Mouse (Mus musculus): ENCODE results near the gene Camp. TPM values are rescaled to one million over a fixed set of nuclear protein-coding genes. Genes with fewer than 3 reads are reported as not detected.

Camp gene
- polyA plus RNA-seq, 1 experiment = not detected

GRCm38 (mm10) chr9:109874797-109875691 is 25.6 kb upstream of the Camp start, which contains the start of gene Cdc25a:
Cdc25a (plus strand) TSS chr9:109875579.
- Histone ChIP-seq H3K27me3 (replicated peaks; ENCODE audit: control insufficient read depth, insufficient read depth, low read length) (no peaks in the 10 kb centered on the region), H3K36me3 (ENCODE audit: control insufficient read depth, insufficient read depth, low read length) (peaks cover 4% of the 10 kb centered on the region), H3K4me1 (ENCODE audit: control insufficient read depth, insufficient read depth, low read length) (peaks cover 7% of the 10 kb centered on the region; the same call in 1 of the 2 replicates), H3K27ac (ENCODE audit: insufficient read depth, low read depth, low read length) (peak within 1 kb of the TSS; percentile 69), H3K4me3 (ENCODE audit: insufficient read depth, low read depth, low read length) (peak within 1 kb of the TSS; percentile 98)
- DNase-seq = peak; percentile 99
- TF ChIP-seq CTCF (conservative IDR thresholded peaks at IDR 0.05; ENCODE audit: insufficient read depth, insufficient read length, low read depth, low read length) (peak; percentile 53), POLR2A (IDR thresholded peaks at IDR 0.05; ENCODE audit: low read depth, low read length) (no peak)
- 8% methylated on average over 33 of the region's 33 CpGs for WGBS

GRCm38 (mm10) chr9:109870983-109871572 is 21.7 kb upstream of the Camp start:
- H3K4me3 ChIP-seq (ENCODE audit: insufficient read depth, low read depth, low read length) = no peak overlapping the region; the same call in 1 of the 2 replicates
- H3K27ac ChIP-seq (ENCODE audit: insufficient read depth, low read depth, low read length) = no peak overlapping the region
- TF ChIP-seq CTCF (conservative IDR thresholded peaks at IDR 0.05; ENCODE audit: insufficient read depth, insufficient read length, low read depth, low read length) = no peak
- no peak for TF ChIP-seq POLR2A (IDR thresholded peaks at IDR 0.05; ENCODE audit: low read depth, low read length)
- 25% methylated on average over 6 of the region's 6 CpGs for WGBS
- peak; percentile 74 for DNase-seq
- peaks cover 5% of the 10 kb centered on the region; the same call in 1 of the 2 replicates for H3K4me1 ChIP-seq (ENCODE audit: control insufficient read depth, insufficient read depth, low read length)
- H3K27me3 ChIP-seq (replicated peaks; ENCODE audit: control insufficient read depth, insufficient read depth, low read length) = no peaks in the 10 kb centered on the region
- H3K36me3 ChIP-seq (ENCODE audit: control insufficient read depth, insufficient read depth, low read length) = no peaks in the 10 kb centered on the region

GRCm38 (mm10) chr9:109866218-109866617 is 16.8 kb upstream of the Camp start:
- no peaks in the 10 kb centered on the region for H3K36me3 ChIP-seq (ENCODE audit: control insufficient read depth, insufficient read depth, low read length)
- H3K27me3 ChIP-seq (replicated peaks; ENCODE audit: control insufficient read depth, insufficient read depth, low read length) = no peaks in the 10 kb centered on the region
- TF ChIP-seq POLR2A (IDR thresholded peaks at IDR 0.05; ENCODE audit: low read depth, low read length) (no peak), CTCF (conservative IDR thresholded peaks at IDR 0.05; ENCODE audit: insufficient read depth, insufficient read length, low read depth, low read length) (no peak)
- no peak overlapping the region for H3K27ac ChIP-seq (ENCODE audit: insufficient read depth, low read depth, low read length)
- peaks cover 3% of the 10 kb centered on the region; the same call in 1 of the 2 replicates for H3K4me1 ChIP-seq (ENCODE audit: control insufficient read depth, insufficient read depth, low read length)
- no peak overlapping the region for H3K4me3 ChIP-seq (ENCODE audit: insufficient read depth, low read depth, low read length)
- 78% methylated on average over 2 of the region's 2 CpGs for WGBS
- DNase-seq = no peak

GRCm38 (mm10) chr9:109863085-109863484 is 13.7 kb upstream of the Camp start:
- no peaks in the 10 kb centered on the region for H3K27me3 ChIP-seq (replicated peaks; ENCODE audit: control insufficient read depth, insufficient read depth, low read length)
- TF ChIP-seq POLR2A (IDR thresholded peaks at IDR 0.05; ENCODE audit: low read depth, low read length) = no peak
- TF ChIP-seq CTCF (conservative IDR thresholded peaks at IDR 0.05; ENCODE audit: insufficient read depth, insufficient read length, low read depth, low read length) = no peak
- H3K27ac ChIP-seq (ENCODE audit: insufficient read depth, low read depth, low read length) = no peak overlapping the region
- no peaks in the 10 kb centered on the region for H3K36me3 ChIP-seq (ENCODE audit: control insufficient read depth, insufficient read depth, low read length)
- no peaks in the 10 kb centered on the region for H3K4me1 ChIP-seq (ENCODE audit: control insufficient read depth, insufficient read depth, low read length)
- no peak overlapping the region for H3K4me3 ChIP-seq (ENCODE audit: insufficient read depth, low read depth, low read length)
- 58% methylated on average over 3 of the region's 3 CpGs for WGBS
- no peak for DNase-seq

- peak; percentile 85 for TF ChIP-seq CTCF (conservative IDR thresholded peaks at IDR 0.05; ENCODE audit: insufficient read depth, insufficient read length, low read depth, low read length)
- no peak for TF ChIP-seq POLR2A (IDR thresholded peaks at IDR 0.05; ENCODE audit: low read depth, low read length)
Measured at GRCm38 (mm10) chr9:109862397-109863044, 13.1 kb upstream of the Camp start.

GRCm38 (mm10) chr9:109855947-109856346 is 6.5 kb upstream of the Camp start:
- H3K4me1 ChIP-seq (ENCODE audit: control insufficient read depth, insufficient read depth, low read length) = no peaks in the 10 kb centered on the region
- no peaks in the 10 kb centered on the region for H3K36me3 ChIP-seq (ENCODE audit: control insufficient read depth, insufficient read depth, low read length)
- DNase-seq = no peak
- 85% methylated on average over 6 of the region's 6 CpGs for WGBS
- H3K4me3 ChIP-seq (ENCODE audit: insufficient read depth, low read depth, low read length) = no peak overlapping the region
- H3K27me3 ChIP-seq (replicated peaks; ENCODE audit: control insufficient read depth, insufficient read depth, low read length) = no peaks in the 10 kb centered on the region
- TF ChIP-seq CTCF (conservative IDR thresholded peaks at IDR 0.05; ENCODE audit: insufficient read depth, insufficient read length, low read depth, low read length) (no peak), POLR2A (IDR thresholded peaks at IDR 0.05; ENCODE audit: low read depth, low read length) (no peak)
- no peak overlapping the region for H3K27ac ChIP-seq (ENCODE audit: insufficient read depth, low read depth, low read length)

More at GRCm38 (mm10) chr9:109862397-109863044, 13.1 kb upstream of the Camp start:
- WGBS = 11% methylated on average over 20 of the region's 20 CpGs
- Histone ChIP-seq H3K4me1 (ENCODE audit: control insufficient read depth, insufficient read depth, low read length) (no peaks in the 10 kb centered on the region), H3K27me3 (replicated peaks; ENCODE audit: control insufficient read depth, insufficient read depth, low read length) (no peaks in the 10 kb centered on the region), H3K27ac (ENCODE audit: insufficient read depth, low read depth, low read length) (no peak overlapping the region), H3K4me3 (ENCODE audit: insufficient read depth, low read depth, low read length) (no peak overlapping the region), H3K36me3 (ENCODE audit: control insufficient read depth, insufficient read depth, low read length) (no peaks in the 10 kb centered on the region)
- DNase-seq = peak; percentile 71
